Mouse (Mus musculus): Measurements from ENCODE around the gene AF067063. TPM values are rescaled to one million over a fixed set of nuclear protein-coding genes. Genes with fewer than 3 reads are reported as not detected.
"Not testable (repeated sequence)": the region's sequence is repeated elsewhere in the genome, so short reads cannot be mapped to it uniquely, and the experiment has no call there.

AF067063 gene
- not detected for total RNA-seq (2021)
- long read RNA-seq, experiment 1, result 0 reads
- long read RNA-seq, experiment 2, result 0 reads

DNA sequence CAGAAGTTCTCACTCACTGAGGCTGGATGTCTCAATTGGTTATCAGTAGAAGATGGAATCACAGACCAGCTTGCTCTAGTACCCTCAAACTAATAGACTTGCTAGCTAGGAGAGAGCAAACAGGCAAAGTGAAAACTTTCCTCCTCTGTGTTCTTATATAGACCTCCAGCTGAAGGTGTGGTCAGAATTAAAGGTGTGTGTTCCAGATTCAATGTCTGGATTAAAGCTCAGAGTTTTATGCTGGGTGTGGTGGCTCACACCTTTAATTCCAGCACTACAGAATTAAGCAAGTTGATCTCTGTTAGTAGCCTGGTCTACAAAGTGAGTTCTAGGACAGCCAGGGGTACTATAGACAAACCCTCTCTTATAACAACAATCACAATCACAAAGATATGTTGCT lies at the start of gene AF067063:
Gene AF067063 (minus strand): TSS at position 101 of the 400 bp plus-strand sequence.
- not testable (repeated sequence) for DNase-seq (ENCODE audit: low spot score in 2 of 2)

DNA sequence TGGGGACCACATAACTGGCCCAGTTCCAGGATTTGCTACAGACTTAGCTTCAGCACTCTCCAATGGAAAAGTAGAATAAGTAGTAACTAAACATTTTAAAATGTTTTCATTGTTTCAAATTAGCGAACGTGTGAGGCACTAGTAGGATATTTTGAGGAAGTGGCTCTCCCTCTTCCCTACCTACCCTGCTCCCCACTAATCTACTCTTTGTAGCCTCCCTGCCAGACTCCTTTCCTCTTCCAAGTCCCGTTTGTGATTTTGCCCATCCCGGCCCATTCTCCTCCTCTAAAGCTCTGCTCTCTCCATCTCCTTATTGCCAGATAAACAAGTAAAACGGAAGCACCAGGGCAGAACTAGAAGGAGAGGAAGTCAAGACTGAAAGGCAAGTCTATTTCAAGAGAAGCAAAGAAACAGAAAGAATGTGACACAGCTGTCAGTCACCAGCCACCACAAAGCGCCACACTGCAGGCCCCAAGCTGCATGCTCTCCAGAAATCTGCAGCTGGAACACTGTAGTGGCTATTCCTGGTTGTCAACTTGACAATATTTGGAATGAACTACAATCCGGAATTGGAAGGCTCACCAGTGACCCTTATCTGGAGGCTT lies 34.5 kb upstream of the AF067063 start:
- not testable (repeated sequence) for DNase-seq (ENCODE audit: low spot score in 2 of 2)

GRCm38 (mm10) chr13:119862399-119862798 lies 32.4 kb upstream of the AF067063 start:
- not testable (repeated sequence) for DNase-seq (ENCODE audit: low spot score in 2 of 2)

GRCm38 (mm10) chr13:119839982-119840381 lies 10.0 kb upstream of the AF067063 start:
- DNase-seq (ENCODE audit: low spot score in 2 of 2), result peak in 1 of 2 experiments; percentile 1

DNA sequence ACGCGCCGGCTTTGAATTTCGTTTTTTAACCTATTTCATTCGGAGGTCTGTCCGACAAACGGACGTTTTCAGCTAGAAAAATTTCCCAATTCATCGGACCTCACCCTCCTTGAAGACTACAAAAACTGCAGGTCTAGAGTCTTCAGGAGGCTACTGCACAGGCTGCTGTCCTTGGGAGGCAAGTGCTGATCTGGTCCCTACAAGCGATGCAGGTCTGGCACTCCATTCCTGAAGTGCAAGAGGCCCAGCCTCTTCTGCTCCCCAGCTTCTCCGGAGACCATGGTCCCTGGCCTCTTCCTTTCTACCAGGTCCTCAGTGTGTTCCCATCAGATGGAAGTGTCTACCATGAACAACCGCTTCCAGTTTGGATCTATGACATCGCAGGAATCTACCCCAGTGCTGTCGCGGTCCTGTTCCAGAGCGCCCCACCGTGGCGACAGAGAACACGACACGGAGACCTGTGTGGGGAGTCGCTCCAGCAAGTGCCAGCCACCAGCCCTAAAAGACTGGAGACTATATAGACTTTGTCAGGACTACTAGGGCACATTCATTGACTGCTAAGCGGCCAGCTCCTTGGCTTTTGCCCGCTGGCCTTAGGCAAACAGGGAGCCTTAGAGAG lies 7.8 kb upstream of the AF067063 start:
- peak; percentile 10 to 23 for DNase-seq (ENCODE audit: low spot score in 2 of 2)

GRCm38 (mm10) chr13:119836324-119836811 lies 6.4 kb upstream of the AF067063 start:
- DNase-seq (ENCODE audit: low spot score in 2 of 2), result not testable (repeated sequence)

DNA sequence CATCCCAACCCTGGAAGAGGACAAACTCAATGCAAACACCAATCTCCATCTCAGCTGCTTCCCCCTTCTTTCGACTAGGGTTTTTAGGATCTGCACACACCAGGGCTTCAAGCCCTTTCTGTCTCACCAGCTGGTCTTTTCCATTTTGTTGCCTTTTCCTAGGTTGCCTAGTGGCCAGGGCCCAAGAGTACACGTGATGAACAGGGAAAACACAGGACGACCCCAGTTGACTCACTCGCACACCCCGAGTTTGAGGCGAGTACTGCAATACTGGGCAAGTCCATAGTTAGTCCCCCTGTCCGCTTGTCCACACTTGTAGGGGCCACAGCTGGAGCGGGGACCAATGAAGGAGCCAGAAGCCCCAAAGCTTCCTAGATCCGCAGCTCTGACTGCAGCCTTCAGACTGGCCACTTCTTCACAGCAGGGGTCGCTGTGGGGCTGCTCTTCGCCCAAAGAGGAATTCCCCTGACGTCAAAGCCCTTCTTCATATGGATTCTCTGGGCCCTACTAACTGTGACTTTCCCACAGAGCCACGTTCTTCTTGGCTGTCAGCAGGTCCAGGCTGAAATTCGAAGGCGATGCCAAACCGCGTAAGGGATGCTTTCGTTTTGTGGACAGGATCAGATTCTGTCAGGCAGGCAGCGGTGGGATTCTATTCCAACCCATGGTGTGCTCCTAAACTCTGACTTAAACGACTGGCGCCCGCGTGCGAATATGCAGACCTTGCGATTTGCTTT lies 5.5 kb upstream of the AF067063 start, which contains the start of gene D13Ertd608e:
Gene D13Ertd608e (plus strand): TSS at position 687 of the 737 bp plus-strand sequence.
- DNase-seq (ENCODE audit: low spot score in 2 of 2), result peak; percentile 13 to 16

DNA sequence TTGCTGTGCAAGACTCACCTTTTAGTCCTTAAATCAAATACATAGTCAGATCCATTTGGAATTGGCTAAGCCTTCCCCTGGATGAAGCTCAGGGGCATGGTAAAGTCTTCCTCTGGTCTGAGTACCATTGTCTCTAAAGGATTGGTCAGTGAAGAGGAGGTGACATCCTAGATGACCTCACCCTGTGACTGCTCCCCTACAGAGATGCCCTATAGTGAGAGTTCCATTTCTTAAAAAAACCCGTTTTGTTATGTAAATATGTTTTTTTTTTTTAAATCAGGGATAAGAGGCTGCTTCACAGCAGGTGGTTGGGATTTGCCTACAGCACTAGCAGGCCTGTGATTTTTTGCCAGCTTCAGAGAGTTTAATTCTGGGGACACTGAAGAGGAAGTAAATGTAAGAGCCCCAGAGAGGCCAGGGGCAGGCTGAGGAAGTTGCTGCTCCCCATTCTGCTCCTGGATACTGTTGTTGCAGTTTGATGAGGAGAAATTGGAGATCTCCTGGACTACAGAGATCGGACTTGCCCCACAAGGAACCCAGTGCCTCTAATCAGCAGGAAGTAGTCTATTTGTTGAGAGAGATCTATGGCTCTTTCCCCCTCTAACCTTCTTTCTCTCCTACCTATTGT lies 12.3 kb downstream of the AF067063 start:
- DNase-seq (ENCODE audit: low spot score in 2 of 2), result no peak

- no peak for DNase-seq (ENCODE audit: low spot score in 2 of 2)
Measured at GRCm38 (mm10) chr13:119816798-119817197, 13.2 kb downstream of the AF067063 start.

DNA sequence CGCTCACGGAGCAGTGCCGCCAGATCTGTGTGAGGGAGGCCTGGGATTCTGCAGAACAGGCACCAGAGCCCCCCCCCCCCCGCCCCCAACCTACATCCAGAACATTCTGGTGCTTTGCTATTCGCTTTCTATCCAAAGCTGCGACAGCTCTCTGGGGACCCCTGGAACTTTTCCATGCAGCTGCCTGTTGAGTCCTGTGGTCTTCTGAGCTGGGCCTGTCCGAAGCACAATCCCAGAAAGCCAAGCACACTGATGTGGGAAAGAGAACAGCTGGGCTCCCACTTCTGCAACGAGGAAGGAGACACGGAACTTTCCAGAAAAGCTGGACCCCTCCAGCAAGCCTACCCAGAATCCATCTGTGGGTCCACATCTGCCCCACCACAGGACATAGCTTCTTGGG lies 20.0 kb downstream of the AF067063 start:
- no peak for DNase-seq (ENCODE audit: low spot score in 2 of 2)

DNA sequence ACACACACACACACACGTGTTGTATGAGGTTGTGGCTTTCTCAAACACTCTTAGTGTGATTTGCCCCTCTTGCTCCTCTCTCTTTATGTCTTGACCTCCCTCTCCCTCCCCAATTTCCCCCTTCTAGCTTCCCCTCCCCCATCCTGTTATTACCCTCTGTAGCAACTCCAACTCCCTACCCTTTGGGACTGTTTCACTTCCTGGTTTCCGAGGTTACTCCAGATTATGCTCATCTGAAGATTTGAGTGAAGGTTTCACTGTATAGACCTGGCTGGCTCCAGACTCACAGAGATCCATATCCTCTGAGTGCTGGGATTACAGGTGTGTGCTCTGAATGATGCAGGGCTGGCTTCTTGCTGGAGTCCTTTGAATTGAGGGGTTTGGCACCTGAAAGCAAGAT lies 21.1 kb downstream of the AF067063 start:
- no peak for DNase-seq (ENCODE audit: low spot score in 2 of 2)

GRCm38 (mm10) chr13:119797656-119798055 lies 32.4 kb downstream of the AF067063 start:
- DNase-seq (ENCODE audit: low spot score in 2 of 2), result no peak

DNA sequence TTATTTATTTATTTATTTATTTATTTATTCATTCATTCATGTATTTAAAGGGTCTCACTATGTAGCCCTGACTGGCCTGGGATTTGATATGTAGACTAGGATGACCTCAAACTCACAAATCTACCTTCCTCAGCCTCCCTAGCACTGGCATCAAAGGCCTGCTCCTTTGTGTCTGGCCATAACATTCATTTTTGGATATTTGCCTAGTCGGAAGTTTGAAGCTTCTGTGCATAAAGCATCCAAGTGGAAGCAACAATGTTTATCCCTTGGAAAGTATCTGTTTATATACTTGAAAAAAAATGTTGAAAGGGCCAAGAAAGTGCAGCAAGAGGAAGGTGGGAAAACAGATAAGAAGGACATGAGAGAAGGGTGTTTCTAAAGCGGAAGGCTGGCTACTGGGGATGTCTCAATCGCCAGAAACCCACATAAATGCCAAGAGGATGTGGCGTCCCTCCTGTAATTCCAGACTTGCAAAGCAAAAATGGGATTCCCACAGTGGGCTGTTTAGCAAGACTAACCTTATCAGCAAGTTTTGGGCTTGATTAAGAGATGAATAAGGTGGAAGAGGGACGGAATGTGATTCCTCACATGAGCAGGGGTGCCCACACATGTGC lies 37.1 kb downstream of the AF067063 start:
- DNase-seq (ENCODE audit: low spot score in 2 of 2), result no peak

GRCm38 (mm10) chr13:119791580-119792135 lies 38.4 kb downstream of the AF067063 start:
- DNase-seq (ENCODE audit: low spot score in 2 of 2), result no peak

DNA sequence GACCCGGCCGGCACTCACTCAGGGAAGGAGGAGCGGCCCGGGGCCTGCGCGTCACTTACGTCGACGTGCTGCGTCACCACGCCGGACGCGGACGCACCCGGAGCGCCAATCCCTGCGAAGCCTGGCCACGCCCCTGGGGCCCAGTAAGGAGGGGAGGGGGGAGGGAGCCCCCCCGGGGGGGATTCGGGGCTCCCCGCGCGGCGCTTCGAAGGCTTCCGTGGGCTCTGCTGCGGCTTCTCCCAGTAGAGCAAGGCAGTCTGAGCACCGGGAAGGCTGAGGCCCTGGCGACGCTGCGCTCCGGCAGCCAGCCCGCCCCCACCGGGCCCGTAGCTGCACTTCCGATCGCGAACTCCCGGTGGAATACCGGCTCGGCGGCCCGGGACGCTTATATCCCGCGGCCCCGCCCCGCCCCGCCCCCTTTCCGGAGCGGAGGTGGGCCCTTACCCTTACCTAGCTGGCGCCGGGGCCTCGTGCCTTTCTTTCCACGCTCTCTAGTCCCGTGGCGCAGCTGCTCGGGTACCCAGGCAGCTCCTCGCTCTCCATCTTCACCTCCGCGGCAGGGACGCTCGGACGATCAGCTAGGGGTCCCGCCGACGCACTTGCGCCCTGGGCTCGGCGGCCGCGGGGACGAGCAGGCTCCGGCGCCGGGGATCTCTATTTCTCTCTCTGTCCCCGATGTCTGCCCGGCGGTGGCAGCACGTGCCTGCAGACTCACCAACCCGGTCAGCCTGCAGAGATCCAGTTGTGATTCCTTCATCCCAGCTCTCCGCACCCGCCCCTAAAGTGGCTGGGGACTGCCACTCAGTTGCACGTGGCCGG lies 39.0 kb downstream of the AF067063 start, which contains the start of gene Zfp131:
Gene Zfp131 (minus strand): TSS at position 129 of the 819 bp plus-strand sequence.
- peak; percentile 91 to 93 for DNase-seq (ENCODE audit: low spot score in 2 of 2)

DNA sequence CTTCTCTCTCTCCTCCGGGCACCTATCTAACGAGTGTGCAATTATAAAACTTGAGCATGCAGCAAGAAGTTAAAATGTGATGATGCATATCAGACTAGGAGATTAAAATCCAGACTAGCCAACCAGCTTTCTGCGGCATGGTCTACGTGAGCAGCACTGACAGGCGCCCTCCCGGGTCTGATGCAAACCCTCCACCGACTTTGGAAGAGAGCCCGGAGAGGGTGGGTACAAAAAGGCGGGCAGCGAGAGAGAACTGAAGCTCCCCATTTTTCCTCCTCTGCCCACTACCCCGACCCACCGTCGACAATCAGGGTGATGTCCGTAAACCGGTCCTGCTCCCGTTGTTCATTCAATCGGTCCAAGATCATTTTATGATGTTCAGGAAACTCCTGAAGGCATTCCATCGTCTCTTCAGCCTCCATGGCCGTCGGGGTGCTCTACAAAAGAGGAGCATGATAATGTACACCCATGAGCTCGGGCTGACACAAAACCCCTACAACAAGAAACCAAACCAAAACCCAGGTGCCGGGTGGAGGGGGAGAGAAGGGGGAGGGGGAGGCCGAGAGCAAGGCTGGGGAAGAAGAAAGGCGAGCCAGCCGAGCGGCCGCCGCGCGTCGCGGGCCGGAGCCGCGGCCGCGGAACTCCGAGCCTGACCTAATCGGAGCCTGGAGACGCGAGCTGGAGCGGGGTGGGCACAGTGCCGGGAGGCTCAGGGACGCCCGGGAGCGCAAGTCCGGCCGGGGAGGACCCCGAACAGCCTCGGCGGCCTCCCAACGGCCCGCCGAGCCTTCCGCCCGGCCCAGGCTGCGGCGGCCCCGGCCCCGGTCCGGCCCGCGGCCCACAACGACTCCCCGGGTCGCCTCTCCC lies 39.9 kb downstream of the AF067063 start:
- DNase-seq (ENCODE audit: low spot score in 2 of 2), result peak; percentile 53 to 55

GRCm38 (mm10) chr13:119783581-119783980 lies 46.4 kb downstream of the AF067063 start:
- DNase-seq (ENCODE audit: low spot score in 2 of 2), result no peak

Data from left cerebral cortex, adult 18-20 months (tissue).